Mouse (Mus musculus) c-Kit-negative CD71-positive TER-119-positive erythroid progenitor cells, embryonic 14.5 days (primary cell): Measurements from ENCODE around the gene Tnp1.

Experiments used
- DNase-seq: peaks from one replicate; pipeline ENCODE4 v3.0.0-alpha.2; 2013; ENCODE audit warnings: low read depth, low spot score

Tnp1 gene

GRCm38 (mm10) chr1:73006847-73007246 lies 8.9 kb downstream of the Tnp1 start:
- no peak for DNase-seq

- no peak for DNase-seq
These were observed 10.8 kb downstream of the Tnp1 start for GRCm38 (mm10) chr1:73004890-73005289.

DNA sequence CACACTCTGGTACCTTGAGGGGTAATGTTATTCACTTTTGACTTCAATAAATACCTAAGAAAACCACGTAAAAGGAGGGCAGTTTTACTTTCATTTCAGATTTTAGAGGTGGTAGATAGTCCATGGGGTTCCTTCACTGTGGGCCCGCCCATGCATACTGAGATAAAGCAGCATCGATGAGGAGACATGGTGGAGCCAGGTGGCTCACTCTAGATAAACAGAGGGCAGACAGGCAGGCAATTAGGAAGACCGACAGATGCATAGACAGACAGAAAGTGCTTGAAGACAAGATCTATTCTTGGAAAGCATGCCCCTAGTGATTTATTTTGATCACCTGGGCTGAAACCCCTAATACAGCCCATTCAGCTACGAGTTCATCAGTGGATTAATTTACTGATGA lies 13.1 kb downstream of the Tnp1 start:
- peak; percentile 54 for DNase-seq

- DNase-seq, result no peak
These were observed 13.7 kb downstream of the Tnp1 start for GRCm38 (mm10) chr1:73001961-73002360.

DNA sequence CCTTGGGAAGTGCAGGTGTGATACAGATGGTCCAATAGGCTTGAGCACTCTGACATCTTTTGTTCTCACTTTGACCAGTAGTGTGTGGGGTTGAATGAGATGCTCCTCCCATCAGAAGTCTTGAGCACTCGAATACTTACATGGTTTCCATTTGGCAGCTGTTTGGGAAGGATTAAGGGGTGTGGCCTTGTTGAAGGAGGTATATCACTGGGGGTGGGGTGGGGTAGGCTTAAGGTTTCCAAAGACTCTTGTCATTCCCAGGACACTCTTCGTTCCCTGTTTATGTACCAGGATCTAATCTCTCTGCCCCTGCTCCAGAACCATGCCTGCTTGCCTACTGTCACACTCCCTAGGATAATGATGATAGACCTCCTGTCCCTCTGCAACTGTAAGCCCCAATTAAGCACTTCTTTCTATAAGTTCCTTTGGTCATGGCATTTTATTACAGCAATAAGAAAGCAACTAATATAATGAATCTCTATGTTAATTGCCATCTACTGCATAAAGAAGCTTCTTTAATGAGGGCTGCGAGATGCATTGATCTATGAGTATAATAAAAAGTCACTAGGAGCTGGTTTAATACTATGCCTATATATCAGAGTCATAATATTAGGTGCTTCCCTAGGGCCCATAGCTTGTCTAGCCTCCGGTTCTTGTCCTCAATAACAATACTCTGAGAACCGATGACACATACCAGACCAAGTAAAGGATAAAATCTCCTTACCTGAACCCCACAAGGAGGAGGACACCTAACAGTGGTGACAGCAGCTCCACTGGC lies 20.8 kb downstream of the Tnp1 start:
- no peak for DNase-seq

DNA sequence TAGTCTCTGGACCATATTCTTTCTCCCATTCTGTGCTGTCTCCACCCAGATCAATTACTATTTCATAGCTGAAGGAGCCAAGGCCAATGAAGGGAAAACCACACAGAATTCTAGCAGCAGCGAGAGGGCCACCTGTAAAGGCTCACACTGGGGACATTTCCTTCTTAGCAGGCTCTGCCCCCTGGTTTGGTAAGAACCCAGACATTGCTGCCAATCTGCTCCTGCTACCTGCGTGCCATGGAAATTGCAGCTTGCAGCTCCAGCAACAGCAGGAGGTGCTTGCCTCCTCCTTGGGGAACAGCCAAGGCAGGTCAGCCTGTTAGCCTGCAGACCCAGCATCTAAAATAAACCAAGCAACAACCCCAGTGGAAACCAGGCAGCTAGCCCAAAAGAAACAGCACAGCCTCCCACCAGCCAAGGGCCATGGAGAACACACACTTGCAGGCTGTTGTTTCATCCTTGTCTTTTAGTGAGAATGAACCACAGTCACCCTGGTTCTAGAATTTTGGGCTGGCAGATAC lies 22.7 kb downstream of the Tnp1 start:
- DNase-seq, result no peak

- DNase-seq, result no peak
These were observed 23.5 kb downstream of the Tnp1 start for GRCm38 (mm10) chr1:72992209-72992608.

DNA sequence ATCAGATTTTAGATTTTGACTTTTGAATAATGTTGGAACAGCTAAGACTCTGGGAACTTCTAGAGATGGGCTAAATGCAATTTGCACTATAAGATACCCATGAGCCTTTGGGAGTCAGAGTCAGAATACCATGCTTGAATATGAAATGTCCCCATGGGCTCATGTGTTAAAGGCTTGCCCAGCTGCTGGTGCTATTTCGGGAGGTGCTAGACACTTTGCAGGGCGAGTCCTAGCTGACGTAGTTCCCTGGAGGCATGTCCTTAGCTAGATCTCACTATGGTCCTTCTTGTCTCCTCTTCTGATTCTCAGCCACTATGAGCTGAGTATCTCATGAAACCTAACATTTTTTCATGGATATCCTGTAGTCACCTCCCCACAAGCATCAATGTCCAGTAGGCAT lies 26.8 kb downstream of the Tnp1 start:
- no peak for DNase-seq

DNA sequence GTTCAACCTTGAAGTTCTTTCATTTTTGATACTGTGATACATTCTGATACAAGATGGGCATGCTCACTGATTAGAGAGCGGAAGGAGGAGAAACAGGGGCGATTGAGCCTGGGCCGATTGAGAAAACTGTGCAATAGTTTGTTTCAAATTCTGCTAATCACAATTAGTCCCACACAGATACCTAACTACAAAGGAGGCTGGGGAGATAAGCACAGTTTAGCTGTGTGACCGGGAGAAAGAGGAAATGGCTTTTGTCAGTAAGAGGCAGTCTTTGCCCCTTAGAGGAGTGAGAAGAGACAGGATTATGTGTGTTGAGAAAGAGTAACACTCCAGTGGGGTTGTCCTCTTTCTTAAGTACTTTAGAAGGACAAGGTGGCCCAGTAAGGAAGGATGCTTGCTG lies 29.0 kb downstream of the Tnp1 start:
- no peak for DNase-seq

DNA sequence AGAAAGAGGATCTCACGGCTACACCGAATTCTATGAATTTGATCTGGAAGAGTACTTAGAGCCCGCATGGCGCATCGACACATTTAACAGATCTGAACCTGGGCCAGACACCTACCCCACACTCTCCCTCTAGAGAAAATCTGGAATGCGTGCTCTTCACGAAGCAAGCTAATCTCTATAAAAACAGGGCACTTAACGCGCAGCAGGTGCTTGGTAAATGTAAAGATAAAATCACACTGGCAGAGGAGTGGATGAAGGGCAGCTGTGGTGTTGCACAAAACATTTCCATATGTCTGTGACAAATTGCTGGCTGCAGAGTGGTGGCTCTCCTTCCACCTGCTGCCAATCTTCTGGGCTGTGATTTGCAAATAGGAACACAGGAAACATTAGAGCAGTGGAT lies 36.8 kb downstream of the Tnp1 start:
- DNase-seq, result no peak

- no peak for DNase-seq
These were observed 41.5 kb downstream of the Tnp1 start for GRCm38 (mm10) chr1:72974226-72974625.

- DNase-seq, result no peak
These were observed 45.2 kb downstream of the Tnp1 start for GRCm38 (mm10) chr1:72970461-72970860.

DNA sequence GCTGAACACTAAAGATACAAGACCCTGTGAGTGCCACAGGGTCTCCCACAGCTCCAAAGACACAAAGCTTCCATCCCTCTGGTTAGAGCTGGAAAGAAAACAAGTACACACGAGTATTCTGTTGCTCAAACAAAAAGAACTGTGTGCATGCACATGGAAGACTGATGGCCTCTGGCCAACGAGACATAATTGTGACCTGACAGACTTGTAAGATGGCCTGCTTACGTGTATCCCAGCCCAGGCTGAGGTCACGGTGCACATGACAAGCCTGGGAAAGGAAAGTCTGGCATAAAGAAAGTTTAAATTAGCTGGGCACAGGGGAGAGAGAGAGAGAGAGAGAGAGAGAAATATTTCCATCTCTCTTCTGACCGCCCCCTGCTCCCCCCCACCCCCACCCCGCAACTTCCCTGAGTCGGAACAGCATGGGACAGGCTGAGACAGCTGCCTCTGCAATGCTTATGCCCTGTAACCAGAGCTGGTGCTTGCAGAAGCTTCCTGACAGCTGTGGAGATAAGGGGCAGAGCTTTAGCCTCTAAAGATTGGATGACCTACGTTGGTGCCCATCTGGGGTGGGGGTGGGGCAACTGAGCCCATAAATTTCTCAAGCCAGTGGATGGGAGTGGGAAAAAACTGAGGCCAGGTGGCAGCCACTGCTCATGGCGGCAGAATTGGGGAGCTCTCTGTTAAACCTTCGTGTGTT lies 46.4 kb downstream of the Tnp1 start:
- no peak for DNase-seq

DNA sequence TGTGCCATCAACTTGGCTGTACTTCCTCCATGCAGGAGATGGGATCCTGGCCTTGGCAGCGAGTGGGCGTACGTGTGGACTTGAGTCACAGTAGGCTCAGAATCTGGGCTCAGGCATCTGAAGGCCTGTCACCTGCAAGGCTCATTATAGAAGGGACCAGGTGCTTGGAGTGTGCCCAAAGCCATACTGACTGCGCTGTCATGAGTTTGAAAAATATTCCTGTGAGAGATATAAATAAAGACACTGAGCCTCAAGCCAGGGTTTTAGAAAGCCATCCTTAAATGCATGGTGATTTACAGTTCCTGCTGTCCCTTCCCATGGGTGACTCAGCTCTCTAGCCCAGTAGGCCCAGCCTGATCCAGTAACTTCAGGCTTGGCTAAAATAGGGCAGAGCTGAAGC lies 49.3 kb downstream of the Tnp1 start:
- DNase-seq, result no peak
